In genomic region chr2:124740848-124741247, GRCm38 (mm10) we compare ENCODE assay signal across 15 mouse cellular contexts.
DNase-seq lines count a peak whose midpoint lies in the region; ATAC-seq and TF ChIP-seq lines count a peak whose summit lies in the region.
"Had no signal": no experiment of that assay in that cellular context is flagged by ENCODE, and none has a peak within 500 bp of the region (broad histone marks: within the 10 kb centered on the region; RNA-seq: fewer than 3 reads in every experiment).

No protein-coding gene starts in this region.

- H3K9ac ChIP-seq in heart, adult 2 months (ENCODE audit: low read depth, low read length), result no peak overlapping the region
- no peak overlapping the region for H3K9ac ChIP-seq in embryonic facial prominence, embryonic 12.5 days
- H3K9ac ChIP-seq in heart, postnatal 0 days (replicated peaks; ENCODE audit: low read depth, low read length), result no peak overlapping the region
- no peak overlapping the region for H3K9ac ChIP-seq in forebrain, embryonic 15.5 days (replicated peaks)
- H3K9ac ChIP-seq: hindbrain, embryonic 12.5 days; liver, embryonic 15.5 days had no signal

- no peaks in the 10 kb centered on the region for H3K9me3 ChIP-seq in embryonic facial prominence, embryonic 12.5 days
- no peaks in the 10 kb centered on the region for H3K9me3 ChIP-seq in heart, postnatal 0 days (replicated peaks; ENCODE audit: control insufficient read depth, low read length)
- H3K9me3 ChIP-seq in forebrain, embryonic 15.5 days, result no peaks in the 10 kb centered on the region
- H3K9me3 ChIP-seq: hindbrain, embryonic 12.5 days; liver, embryonic 15.5 days had no signal

- no peaks in the 10 kb centered on the region for H3K79me2 ChIP-seq in heart, adult 2 months (replicated peaks; ENCODE audit: control insufficient read depth, insufficient read depth, low read length)

- peak overlapping the region; percentile 7; the same call in 1 of the 2 replicates for H3K4me3 ChIP-seq in heart, adult 2 months
- no peak overlapping the region for H3K4me3 ChIP-seq in embryonic facial prominence, embryonic 12.5 days
- no peak overlapping the region for H3K4me3 ChIP-seq in heart, postnatal 0 days (ENCODE audit: low read depth, low read length)
- H3K4me3 ChIP-seq in forebrain, embryonic 15.5 days, result no peak overlapping the region
- H3K4me3 ChIP-seq: hindbrain, embryonic 12.5 days; liver, embryonic 15.5 days had no signal

- 11% methylated on average over 13 of the region's 13 CpGs for WGBS in heart, adult 2 months
- 41% methylated on average over 13 of the region's 13 CpGs for WGBS in embryonic facial prominence, embryonic 12.5 days
- WGBS in heart, postnatal 0 days, result 42% methylated on average over 13 of the region's 13 CpGs
- WGBS in forebrain, embryonic 15.5 days, result 60% methylated on average over 13 of the region's 13 CpGs

- TF ChIP-seq EP300 in heart, adult 2 months (IDR thresholded peaks at IDR 0.05; ENCODE audit: insufficient read depth, low read depth, low read length), result no peak
- TF ChIP-seq EP300 in heart, postnatal 0 days (IDR thresholded peaks at IDR 0.05; ENCODE audit: low read depth), result no peak

- no peak for TF ChIP-seq POLR2A in heart, adult 2 months (IDR thresholded peaks at IDR 0.05; ENCODE audit: insufficient read depth, low read depth, low read length)

- H3K4me2 ChIP-seq in embryonic facial prominence, embryonic 12.5 days (replicated peaks), result peak overlapping the region; percentile 11; the same call in 1 of the 2 replicates
- H3K4me2 ChIP-seq in heart, postnatal 0 days (ENCODE audit: low read depth, low read length), result peak overlapping the region; percentile 25; the same call in 1 of the 2 replicates
- H3K4me2 ChIP-seq in forebrain, embryonic 15.5 days (replicated peaks), result no peak overlapping the region
- H3K4me2 ChIP-seq: hindbrain, embryonic 12.5 days; liver, embryonic 15.5 days had no signal

- DNase-seq in heart, adult 2 months, result peak in 1 of 2 experiments; percentile 24
- DNase-seq in heart, postnatal 25 days (ENCODE audit: low spot score), result no peak
- DNase-seq in CD4-positive, CD25-positive, alpha-beta regulatory T cell, adult 2 months (ENCODE audit: low read depth, low spot score), result peak; percentile 9
- peak; percentile 15 for DNase-seq in heart, postnatal 0 days (ENCODE audit: low spot score)
- DNase-seq in right cerebral cortex, adult 18-20 months, result no peak
- no peak for DNase-seq in cerebellum, adult 9-11 months
- DNase-seq: adrenal gland, postnatal 36 days; cerebellum, postnatal 36 days; kidney, postnatal 36 days had no signal

- no peak for ATAC-seq in embryonic facial prominence, embryonic 12.5 days (ENCODE audit: insufficient number of reproducible peaks, insufficient read depth, low FRiP score, low TSS enrichment)
- ATAC-seq in heart, postnatal 0 days (ENCODE audit: insufficient read depth, low read depth), result no peak
- ATAC-seq in forebrain, embryonic 15.5 days (replicated peaks), result no peak
- ATAC-seq: forebrain, embryonic 14.5 days; midbrain, embryonic 16.5 days had no signal

- H3K27me3 ChIP-seq in heart, adult 2 months (ENCODE audit: control insufficient read depth, insufficient read depth, low read length), result no peaks in the 10 kb centered on the region
- H3K27me3 ChIP-seq in embryonic facial prominence, embryonic 12.5 days, result no peaks in the 10 kb centered on the region
- no peaks in the 10 kb centered on the region for H3K27me3 ChIP-seq in heart, postnatal 0 days (ENCODE audit: control insufficient read depth, insufficient read depth, low read length)
- H3K27me3 ChIP-seq in forebrain, embryonic 15.5 days, result no peaks in the 10 kb centered on the region
- H3K27me3 ChIP-seq: hindbrain, embryonic 12.5 days; liver, embryonic 15.5 days had no signal

- TF ChIP-seq CTCF in heart, adult 2 months (IDR thresholded peaks at IDR 0.05), result no peak
- no peak for TF ChIP-seq CTCF in heart, postnatal 0 days (IDR thresholded peaks at IDR 0.05; ENCODE audit: low read depth)

- intact Hi-C loops in heart, adult 2 months (cut with DNase I), result loop anchor here (2.0 kb wide), 1 partner anchor 134 kb away; no protein-coding TSS in a partner anchor
- intact Hi-C loops in heart, postnatal 25 days (cut with DNase I), result no loop called here

- H3K36me3 ChIP-seq in heart, adult 2 months (ENCODE audit: control insufficient read depth, insufficient read depth, low read length), result peaks cover 10% of the 10 kb centered on the region
- no peaks in the 10 kb centered on the region for H3K36me3 ChIP-seq in embryonic facial prominence, embryonic 12.5 days
- no peaks in the 10 kb centered on the region for H3K36me3 ChIP-seq in heart, postnatal 0 days (replicated peaks; ENCODE audit: control insufficient read depth, insufficient read depth, low read length)
- H3K36me3 ChIP-seq in forebrain, embryonic 15.5 days, result no peaks in the 10 kb centered on the region
- H3K36me3 ChIP-seq: hindbrain, embryonic 12.5 days; liver, embryonic 15.5 days had no signal

- H3K27ac ChIP-seq in heart, adult 2 months, result peak overlapping the region; percentile 39
- no peak overlapping the region for H3K27ac ChIP-seq in embryonic facial prominence, embryonic 12.5 days
- H3K27ac ChIP-seq in heart, postnatal 0 days (ENCODE audit: low read depth), result peak overlapping the region; percentile 49
- no peak overlapping the region for H3K27ac ChIP-seq in forebrain, embryonic 15.5 days (replicated peaks)
- H3K27ac ChIP-seq: hindbrain, embryonic 12.5 days; liver, embryonic 15.5 days had no signal

- H3K4me1 ChIP-seq in heart, adult 2 months (ENCODE audit: control insufficient read depth, insufficient read depth, low read length), result peaks cover 9% of the 10 kb centered on the region
- H3K4me1 ChIP-seq in embryonic facial prominence, embryonic 12.5 days, result peaks cover 7% of the 10 kb centered on the region; the same call in 1 of the 2 replicates
- 0 out of 2 replicates have a peak, but pooled peaks cover 15% of the 10 kb centered on the region for H3K4me1 ChIP-seq in heart, postnatal 0 days (ENCODE audit: control insufficient read depth, insufficient read depth)
- 0 out of 2 replicates have a peak, but pooled peaks cover 2% of the 10 kb centered on the region for H3K4me1 ChIP-seq in forebrain, embryonic 15.5 days
- H3K4me1 ChIP-seq: hindbrain, embryonic 12.5 days; liver, embryonic 15.5 days had no signal

Comparison
In these comparisons a context has a peak if more than half of its experiments do, and no peak if none do; other contexts are left out.
1. DNase-seq: peak in CD4-positive, CD25-positive, alpha-beta regulatory T cell, adult 2 months (single experiment) and heart, postnatal 0 days (single experiment); none in heart, postnatal 25 days (single experiment), right cerebral cortex, adult 18-20 months (single experiment) and cerebellum, adult 9-11 months (single experiment).
2. H3K27ac ChIP-seq: peak in heart, adult 2 months (single experiment) and heart, postnatal 0 days (single experiment); none in embryonic facial prominence, embryonic 12.5 days (single experiment) and forebrain, embryonic 15.5 days (single experiment).